Mouse (Mus musculus) myocyte (in vitro differentiated cells): ENCODE measurements around the gene Gan.

ENCODE experiments used
- CEBPB ChIP-seq: IDR thresholded peaks from 2 replicates; pipeline ENCODE4 v1.6.1; 2011; ENCODE audit warnings: mild to moderate bottlenecking, moderate library complexity; ENCODE audit not compliant: poor library complexity, insufficient read depth, severe bottlenecking
- E2F4 ChIP-seq: IDR thresholded peaks from one replicate; pipeline ENCODE4 v1.6.1; 2011; ENCODE audit warnings: mild to moderate bottlenecking, control low read depth, moderate library complexity; ENCODE audit not compliant: insufficient read depth
- MAX ChIP-seq: IDR thresholded peaks from one replicate; pipeline ENCODE4 v1.6.1; 2011; ENCODE audit warnings: low read depth, mild to moderate bottlenecking, control low read depth
- MYOD1 ChIP-seq, 3 experiments: IDR thresholded peaks; one replicate each; pipeline ENCODE4 v1.6.1; 2011; ENCODE audit warnings: control low read depth in 2 of 3, low read depth in 2 of 3, mild to moderate bottlenecking in 2 of 3, moderate library complexity in 1 of 3; ENCODE audit not compliant: insufficient read length in 2 of 3, control insufficient read depth in 1 of 3
- MYOG ChIP-seq, 3 experiments: IDR thresholded peaks; one replicate each; pipeline ENCODE4 v1.6.1; 2011; ENCODE audit warnings: control low read depth in 2 of 3, low read depth in 2 of 3, mild to moderate bottlenecking in 2 of 3; ENCODE audit not compliant: insufficient read length in 2 of 3, control insufficient read depth in 1 of 3, insufficient read depth in 1 of 3
- POLR2A ChIP-seq: IDR thresholded peaks from one replicate; pipeline ENCODE4 v1.6.1; 2011; ENCODE audit warnings: low read depth, mild to moderate bottlenecking, control low read depth, moderate library complexity; ENCODE audit not compliant: insufficient read length
- POLR2AphosphoS2 ChIP-seq: IDR thresholded peaks from one replicate; pipeline ENCODE4 v1.6.1; 2011; ENCODE audit warnings: low read depth, control low read depth; ENCODE audit not compliant: insufficient read length
- REST ChIP-seq: IDR thresholded peaks from one replicate; pipeline ENCODE4 v1.6.1; 2011; ENCODE audit warnings: mild to moderate bottlenecking, control low read depth, moderate library complexity; ENCODE audit not compliant: insufficient read depth, insufficient read length
- SRF ChIP-seq: IDR thresholded peaks from one replicate; pipeline ENCODE4 v1.6.1; 2011; ENCODE audit warnings: low read depth; ENCODE audit not compliant: control insufficient read depth, insufficient read length
- TCF12 ChIP-seq: IDR thresholded peaks from one replicate; pipeline ENCODE4 v1.6.1; 2011; ENCODE audit warnings: mild to moderate bottlenecking, control low read depth; ENCODE audit not compliant: poor library complexity, insufficient read depth, severe bottlenecking
- USF1 ChIP-seq: IDR thresholded peaks from one replicate; pipeline ENCODE4 v1.6.1; 2011; ENCODE audit warnings: low read depth, mild to moderate bottlenecking, control low read depth, moderate library complexity

DNA sequence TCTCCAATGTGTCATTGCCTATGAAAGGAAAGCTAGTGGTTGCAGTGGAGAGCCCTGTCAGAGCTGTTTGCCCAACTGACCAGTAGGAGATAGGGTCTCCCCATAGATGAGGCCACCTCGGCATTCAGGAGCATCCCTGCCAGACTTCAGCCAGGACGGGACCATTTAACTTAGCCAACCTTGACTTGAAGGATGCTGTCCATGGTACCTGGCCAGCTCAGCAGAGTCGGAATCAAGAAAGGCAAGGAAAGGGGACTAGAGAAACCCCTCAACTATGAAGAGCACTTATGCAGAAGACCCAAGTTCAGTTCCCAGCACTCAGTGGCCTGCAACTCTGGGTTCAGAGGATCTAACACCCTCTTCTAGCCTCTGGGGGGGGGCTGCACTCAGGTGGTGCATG, 15.8 kb downstream of the Gan start:
- no peak for TF ChIP-seq E2F4
- no peak for TF ChIP-seq MYOD1 (IDR thresholded peaks at IDR 0.05; ENCODE audit: control insufficient read depth in 1 of 3, insufficient read length in 2 of 3, low read depth in 2 of 3)
- no peak for TF ChIP-seq POLR2A
- no peak for TF ChIP-seq CEBPB
- no peak for TF ChIP-seq MAX
- TF ChIP-seq MYOG (IDR thresholded peaks at IDR 0.05; ENCODE audit: control insufficient read depth in 1 of 3, insufficient read depth in 1 of 3, insufficient read length in 2 of 3, low read depth in 2 of 3): no peak
- no peak for TF ChIP-seq TCF12
- no peak for TF ChIP-seq POLR2AphosphoS2
- TF ChIP-seq SRF: no peak
- TF ChIP-seq REST: peak; percentile 58
- no peak for TF ChIP-seq USF1
